Mouse (Mus musculus): Measurements from ENCODE around the gene Cntnap2. TPM values are rescaled to one million over a fixed set of nuclear protein-coding genes. Genes with fewer than 3 reads are reported as not detected.

Cntnap2 gene
- polyA plus RNA-seq, 1 experiment from 2014 or later, result 1.7 TPM

DNA sequence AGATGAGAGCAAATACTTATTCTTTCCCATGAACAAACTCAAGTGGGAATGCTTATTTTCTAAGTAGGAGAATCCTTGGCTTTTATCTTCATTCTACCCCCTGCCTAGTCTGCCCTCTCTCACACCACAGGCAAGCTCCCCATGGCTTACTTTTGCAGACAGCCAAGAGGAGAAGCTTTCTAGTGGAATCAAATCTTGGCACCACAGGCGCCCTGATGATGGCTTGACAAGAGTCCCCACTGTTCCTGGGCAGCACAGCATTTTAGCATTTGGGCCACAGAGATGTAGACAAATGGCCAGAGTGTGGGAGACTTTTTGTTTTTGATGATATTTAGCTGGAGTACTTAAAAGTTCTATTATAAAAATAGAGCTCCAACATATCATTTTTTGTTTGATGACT is 1204.0 kb downstream of the Cntnap2 start:
- Histone ChIP-seq H3K9ac (ENCODE audit: low read depth, low read length) (no peak overlapping the region), H3K4me3 (ENCODE audit: low read length) (no peak overlapping the region), H3K4me1 (ENCODE audit: control insufficient read depth, insufficient read depth, low read length) (no peaks in the 10 kb centered on the region), H3K9me3 (ENCODE audit: control insufficient read depth, low read length) (no peaks in the 10 kb centered on the region), H3K27me3 (replicated peaks; ENCODE audit: control insufficient read depth, insufficient read depth, low read length) (no peaks in the 10 kb centered on the region), H3K4me2 (ENCODE audit: low read depth, low read length) (no peak overlapping the region), H3K27ac (ENCODE audit: low read length) (no peak overlapping the region), H3K36me3 (ENCODE audit: control insufficient read depth, insufficient read depth, low read length) (no peaks in the 10 kb centered on the region)
- WGBS, result 39% methylated on average over 1 of the region's 1 CpGs
- ATAC-seq, result no peak

DNA sequence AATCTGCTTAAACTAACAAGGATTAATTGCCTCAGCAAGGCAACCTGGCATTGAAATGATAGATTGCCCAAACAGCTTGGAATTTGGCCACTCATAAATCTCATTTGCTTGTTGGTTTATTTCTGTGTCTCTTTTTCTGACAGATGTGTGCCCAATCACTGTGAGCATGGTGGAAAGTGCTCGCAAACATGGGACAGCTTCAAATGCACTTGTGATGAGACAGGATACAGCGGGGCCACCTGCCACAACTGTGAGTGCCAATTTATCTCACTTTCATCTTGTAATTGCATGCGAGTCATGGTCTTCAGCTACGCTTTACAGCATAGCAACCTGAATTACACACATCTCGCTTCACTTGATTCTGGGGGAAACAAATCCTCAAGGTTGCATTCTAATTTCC is 1287.8 kb downstream of the Cntnap2 start:
- Histone ChIP-seq H3K27ac (ENCODE audit: low read length) (no peak overlapping the region), H3K9ac (ENCODE audit: low read depth, low read length) (no peak overlapping the region), H3K36me3 (ENCODE audit: control insufficient read depth, insufficient read depth, low read length) (no peaks in the 10 kb centered on the region), H3K9me3 (ENCODE audit: control insufficient read depth, low read length) (no peaks in the 10 kb centered on the region), H3K4me2 (ENCODE audit: low read depth, low read length) (no peak overlapping the region), H3K4me3 (ENCODE audit: low read length) (no peak overlapping the region), H3K4me1 (ENCODE audit: control insufficient read depth, insufficient read depth, low read length) (no peaks in the 10 kb centered on the region), H3K27me3 (replicated peaks; ENCODE audit: control insufficient read depth, insufficient read depth, low read length) (no peaks in the 10 kb centered on the region)
- ATAC-seq, result no peak
- 63% methylated on average over 5 of the region's 5 CpGs for WGBS

DNA sequence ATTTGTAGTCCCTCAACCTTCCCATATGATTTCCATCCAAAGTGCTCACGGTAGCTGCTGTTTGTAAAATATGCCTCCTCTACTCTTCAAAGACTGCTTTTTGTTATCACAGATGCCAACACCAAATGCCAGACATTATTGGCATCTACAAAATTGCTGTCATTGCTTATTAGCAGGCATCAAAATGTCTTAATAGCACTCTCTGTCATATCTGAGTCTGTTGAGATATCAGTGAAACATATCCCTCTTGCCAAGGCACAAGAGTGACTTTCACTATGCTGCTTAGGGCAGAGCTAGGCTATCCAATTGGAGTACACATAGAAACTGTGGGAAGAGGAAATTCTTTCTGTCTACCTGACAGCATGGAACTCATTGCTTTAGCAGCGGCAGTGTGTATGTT is 1301.9 kb downstream of the Cntnap2 start:
- H3K4me1 ChIP-seq (ENCODE audit: control insufficient read depth, insufficient read depth, low read length), result no peaks in the 10 kb centered on the region
- H3K4me3 ChIP-seq (ENCODE audit: low read length), result no peak overlapping the region
- no peak overlapping the region for H3K27ac ChIP-seq (ENCODE audit: low read length)
- 79% methylated on average over 2 of the region's 2 CpGs for WGBS
- H3K9me3 ChIP-seq (ENCODE audit: control insufficient read depth, low read length), result no peaks in the 10 kb centered on the region
- no peak for ATAC-seq
- no peaks in the 10 kb centered on the region for H3K36me3 ChIP-seq (ENCODE audit: control insufficient read depth, insufficient read depth, low read length)
- H3K27me3 ChIP-seq (replicated peaks; ENCODE audit: control insufficient read depth, insufficient read depth, low read length), result no peaks in the 10 kb centered on the region
- no peak overlapping the region for H3K9ac ChIP-seq (ENCODE audit: low read depth, low read length)
- no peak overlapping the region for H3K4me2 ChIP-seq (ENCODE audit: low read depth, low read length)

DNA sequence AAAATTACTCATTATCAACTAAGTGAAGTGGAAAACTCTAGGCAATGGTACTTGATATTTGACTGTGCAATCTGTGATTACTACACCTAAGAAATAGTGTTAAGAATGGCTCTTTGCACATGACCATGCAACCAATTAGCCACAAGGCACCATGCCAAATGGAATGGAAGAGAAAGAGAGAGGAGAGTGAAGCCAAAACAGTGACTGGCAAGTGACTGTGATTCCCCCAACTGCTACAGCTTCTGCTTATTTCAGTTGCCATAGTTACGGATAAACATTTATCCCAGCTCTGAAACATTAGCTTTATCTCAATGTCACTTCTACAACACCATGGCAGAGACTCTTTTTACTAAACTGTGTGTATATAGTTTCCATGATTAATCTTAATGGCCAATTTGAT is 1303.0 kb downstream of the Cntnap2 start:
- WGBS, result 74% methylated on average over 1 of the region's 1 CpGs
- H3K36me3 ChIP-seq (ENCODE audit: control insufficient read depth, insufficient read depth, low read length), result no peaks in the 10 kb centered on the region
- ATAC-seq, result no peak
- no peak overlapping the region for H3K4me2 ChIP-seq (ENCODE audit: low read depth, low read length)
- no peaks in the 10 kb centered on the region for H3K9me3 ChIP-seq (ENCODE audit: control insufficient read depth, low read length)
- no peak overlapping the region for H3K27ac ChIP-seq (ENCODE audit: low read length)
- H3K4me3 ChIP-seq (ENCODE audit: low read length), result no peak overlapping the region
- H3K4me1 ChIP-seq (ENCODE audit: control insufficient read depth, insufficient read depth, low read length), result no peaks in the 10 kb centered on the region
- H3K27me3 ChIP-seq (replicated peaks; ENCODE audit: control insufficient read depth, insufficient read depth, low read length), result no peaks in the 10 kb centered on the region
- no peak overlapping the region for H3K9ac ChIP-seq (ENCODE audit: low read depth, low read length)

DNA sequence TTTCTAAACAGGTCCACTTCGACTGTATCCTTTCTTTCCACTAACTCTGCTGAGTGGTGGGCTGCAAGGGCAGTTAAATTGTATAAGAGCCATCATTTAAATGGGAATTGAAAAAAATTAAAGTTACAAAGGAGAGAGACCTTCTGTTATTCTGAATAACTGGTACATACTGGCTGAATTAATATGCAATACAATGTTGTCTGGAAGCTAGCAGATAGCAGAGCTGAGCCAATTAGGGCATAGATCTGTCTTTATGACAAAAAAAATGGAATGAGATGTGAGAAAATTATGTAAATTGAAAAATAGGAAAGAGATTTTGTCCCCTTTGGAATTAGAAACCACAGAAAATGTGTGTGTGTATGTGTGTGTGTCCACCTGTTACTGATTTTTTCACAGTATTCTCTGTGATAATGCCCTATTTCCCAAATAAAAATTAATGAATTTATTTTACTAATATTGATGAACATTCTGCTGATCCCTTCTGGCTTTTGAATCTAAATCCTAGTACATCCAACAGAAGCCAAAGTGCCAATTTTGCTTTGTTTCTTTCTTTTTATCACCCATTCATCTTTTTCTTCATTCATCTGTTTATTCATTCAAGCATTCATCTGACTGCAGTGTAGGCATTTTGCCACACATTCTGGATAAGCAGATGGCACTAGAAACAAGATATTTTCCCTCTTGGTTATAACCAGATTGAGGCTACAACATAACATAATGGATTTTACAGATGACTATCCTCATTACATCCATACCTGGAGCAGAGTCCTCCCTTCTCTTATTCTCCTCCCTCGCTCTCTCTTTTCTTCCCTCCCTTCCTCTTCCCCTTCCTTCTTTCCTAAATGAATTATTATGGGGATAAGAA is 1339.8 kb downstream of the Cntnap2 start:
- Histone ChIP-seq H3K4me3 (ENCODE audit: low read length) (no peak overlapping the region), H3K27me3 (replicated peaks; ENCODE audit: control insufficient read depth, insufficient read depth, low read length) (no peaks in the 10 kb centered on the region), H3K36me3 (ENCODE audit: control insufficient read depth, insufficient read depth, low read length) (no peaks in the 10 kb centered on the region), H3K27ac (ENCODE audit: low read length) (no peak overlapping the region), H3K9ac (ENCODE audit: low read depth, low read length) (no peak overlapping the region), H3K9me3 (ENCODE audit: control insufficient read depth, low read length) (no peaks in the 10 kb centered on the region), H3K4me1 (ENCODE audit: control insufficient read depth, insufficient read depth, low read length) (no peaks in the 10 kb centered on the region), H3K4me2 (ENCODE audit: low read depth, low read length) (no peak overlapping the region)
- 75% methylated on average over 2 of the region's 2 CpGs for WGBS
- ATAC-seq, result no peak

DNA sequence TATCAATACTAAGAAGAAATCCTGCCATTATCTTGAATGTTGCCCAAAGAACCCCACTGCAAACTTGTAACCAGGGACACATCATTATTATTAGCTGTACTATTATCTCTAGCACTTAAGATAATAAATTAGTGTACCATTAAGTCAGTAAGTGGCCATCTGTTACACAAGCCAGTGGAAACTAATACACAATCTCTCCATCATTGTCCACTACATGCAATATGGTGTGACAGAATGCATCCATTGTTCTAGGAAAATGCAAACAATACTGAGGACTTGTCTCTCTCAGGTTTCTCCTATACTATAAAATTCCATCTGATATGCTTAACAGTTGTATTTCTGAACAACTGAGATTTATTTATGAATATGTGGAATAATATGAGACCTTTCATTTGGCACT is 1355.0 kb downstream of the Cntnap2 start:
- H3K4me3 ChIP-seq (ENCODE audit: low read length), result no peak overlapping the region
- H3K9ac ChIP-seq (ENCODE audit: low read depth, low read length), result no peak overlapping the region
- H3K4me1 ChIP-seq (ENCODE audit: control insufficient read depth, insufficient read depth, low read length), result no peaks in the 10 kb centered on the region
- ATAC-seq, result no peak
- no peaks in the 10 kb centered on the region for H3K27me3 ChIP-seq (replicated peaks; ENCODE audit: control insufficient read depth, insufficient read depth, low read length)
- no peak overlapping the region for H3K4me2 ChIP-seq (ENCODE audit: low read depth, low read length)
- H3K36me3 ChIP-seq (ENCODE audit: control insufficient read depth, insufficient read depth, low read length), result no peaks in the 10 kb centered on the region
- no peaks in the 10 kb centered on the region for H3K9me3 ChIP-seq (ENCODE audit: control insufficient read depth, low read length)
- no peak overlapping the region for H3K27ac ChIP-seq (ENCODE audit: low read length)

DNA sequence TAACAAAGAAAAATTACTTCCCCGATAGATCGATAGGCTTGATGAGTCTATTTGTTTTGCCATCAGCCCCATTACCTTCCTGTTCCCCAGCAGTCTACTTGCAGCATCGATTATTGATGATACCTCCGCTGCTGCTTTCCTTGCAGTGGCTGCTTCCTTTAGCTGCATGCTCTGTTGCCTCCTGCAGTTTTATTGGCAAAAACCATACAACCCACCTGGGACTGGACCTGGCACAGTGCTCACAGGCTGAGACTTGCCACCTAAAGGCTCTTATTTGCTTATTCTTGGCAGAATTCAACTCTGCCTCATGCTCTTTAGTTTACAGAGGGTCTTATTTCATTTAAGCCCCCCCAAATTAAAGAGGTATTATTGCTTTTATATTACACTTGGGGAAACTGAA is 1355.4 kb downstream of the Cntnap2 start:
- no peaks in the 10 kb centered on the region for H3K36me3 ChIP-seq (ENCODE audit: control insufficient read depth, insufficient read depth, low read length)
- H3K9me3 ChIP-seq (ENCODE audit: control insufficient read depth, low read length), result no peaks in the 10 kb centered on the region
- ATAC-seq, result no peak
- H3K4me1 ChIP-seq (ENCODE audit: control insufficient read depth, insufficient read depth, low read length), result no peaks in the 10 kb centered on the region
- no peak overlapping the region for H3K4me2 ChIP-seq (ENCODE audit: low read depth, low read length)
- no peak overlapping the region for H3K4me3 ChIP-seq (ENCODE audit: low read length)
- no peak overlapping the region for H3K9ac ChIP-seq (ENCODE audit: low read depth, low read length)
- no peak overlapping the region for H3K27ac ChIP-seq (ENCODE audit: low read length)
- H3K27me3 ChIP-seq (replicated peaks; ENCODE audit: control insufficient read depth, insufficient read depth, low read length), result no peaks in the 10 kb centered on the region
- 74% methylated on average over 4 of the region's 4 CpGs for WGBS

DNA sequence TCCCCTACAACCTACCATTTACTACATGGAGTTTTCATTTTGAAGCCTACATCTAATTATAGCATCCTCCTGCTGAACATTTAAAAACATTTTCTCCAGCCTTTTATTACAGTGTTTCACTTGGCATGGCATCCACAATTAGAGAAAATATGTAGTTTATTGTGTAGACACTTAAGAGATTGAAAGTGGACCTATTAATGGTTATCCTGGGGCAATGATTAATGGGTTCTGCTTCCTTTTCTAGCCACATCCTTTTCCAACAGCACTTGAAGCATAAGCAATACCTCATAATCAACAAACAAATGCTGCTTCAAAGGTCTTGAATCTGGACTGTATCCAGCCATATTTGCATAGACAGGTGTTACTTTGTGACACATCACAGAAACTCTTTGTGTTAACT is 1360.7 kb downstream of the Cntnap2 start:
- Histone ChIP-seq H3K4me3 (ENCODE audit: low read length) (no peak overlapping the region), H3K4me1 (ENCODE audit: control insufficient read depth, insufficient read depth, low read length) (no peaks in the 10 kb centered on the region), H3K4me2 (ENCODE audit: low read depth, low read length) (no peak overlapping the region), H3K27ac (ENCODE audit: low read length) (no peak overlapping the region), H3K27me3 (replicated peaks; ENCODE audit: control insufficient read depth, insufficient read depth, low read length) (no peaks in the 10 kb centered on the region), H3K36me3 (ENCODE audit: control insufficient read depth, insufficient read depth, low read length) (no peaks in the 10 kb centered on the region), H3K9ac (ENCODE audit: low read depth, low read length) (no peak overlapping the region), H3K9me3 (ENCODE audit: control insufficient read depth, low read length) (no peaks in the 10 kb centered on the region)
- ATAC-seq, result no peak

DNA sequence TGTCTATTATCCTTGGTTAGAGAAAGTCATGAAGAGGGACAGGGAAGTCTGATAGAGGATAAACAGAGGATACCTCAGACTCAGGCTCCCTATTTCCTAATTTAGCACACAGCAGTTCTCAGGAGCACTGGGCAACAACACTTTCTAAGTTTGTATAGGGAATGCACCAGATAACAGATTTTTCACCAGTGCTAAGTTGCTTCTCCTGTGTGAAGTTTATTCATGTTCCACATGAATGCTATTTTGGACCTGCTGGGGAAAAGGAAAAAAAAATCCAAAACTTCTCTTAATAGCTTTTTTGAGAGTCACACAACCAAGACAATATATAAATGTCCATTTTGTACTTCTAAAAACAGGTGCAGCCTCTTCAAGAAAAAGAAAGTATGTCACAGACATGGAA is 1361.2 kb downstream of the Cntnap2 start:
- no peak for ATAC-seq
- no peaks in the 10 kb centered on the region for H3K9me3 ChIP-seq (ENCODE audit: control insufficient read depth, low read length)

DNA sequence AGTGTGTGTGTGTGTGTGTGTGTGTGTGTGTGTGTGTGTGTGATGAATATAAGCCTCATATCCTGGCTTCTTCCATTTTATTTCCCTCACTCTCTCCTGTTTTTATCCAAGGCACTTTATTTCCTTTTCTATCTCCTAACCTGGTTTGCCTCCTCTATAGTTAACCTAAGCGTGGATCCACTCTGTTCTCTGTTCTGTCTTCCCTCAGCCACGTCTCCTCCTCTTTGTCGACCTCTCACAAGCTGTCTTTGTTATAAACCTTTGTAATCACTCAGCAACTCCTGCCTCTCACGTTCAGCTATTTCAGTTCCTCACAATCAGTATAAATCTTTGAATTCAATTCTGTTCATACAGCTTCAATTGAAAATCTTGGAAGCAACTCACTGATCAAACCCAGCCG is 1369.1 kb downstream of the Cntnap2 start:
- Histone ChIP-seq H3K4me2 (ENCODE audit: low read depth, low read length) (no peak overlapping the region), H3K9me3 (ENCODE audit: control insufficient read depth, low read length) (no peaks in the 10 kb centered on the region), H3K36me3 (ENCODE audit: control insufficient read depth, insufficient read depth, low read length) (no peaks in the 10 kb centered on the region), H3K27me3 (replicated peaks; ENCODE audit: control insufficient read depth, insufficient read depth, low read length) (no peaks in the 10 kb centered on the region), H3K27ac (ENCODE audit: low read length) (no peak overlapping the region), H3K4me1 (ENCODE audit: control insufficient read depth, insufficient read depth, low read length) (no peaks in the 10 kb centered on the region), H3K4me3 (ENCODE audit: low read length) (no peak overlapping the region), H3K9ac (ENCODE audit: low read depth, low read length) (no peak overlapping the region)
- WGBS, result 61% methylated on average over 5 of the region's 5 CpGs
- ATAC-seq, result no peak

More for the DNA sequence above, 1361.2 kb downstream of the Cntnap2 start:
- Histone ChIP-seq H3K4me1 (ENCODE audit: control insufficient read depth, insufficient read depth, low read length) (no peaks in the 10 kb centered on the region), H3K27me3 (replicated peaks; ENCODE audit: control insufficient read depth, insufficient read depth, low read length) (no peaks in the 10 kb centered on the region), H3K4me2 (ENCODE audit: low read depth, low read length) (no peak overlapping the region), H3K27ac (ENCODE audit: low read length) (no peak overlapping the region), H3K4me3 (ENCODE audit: low read length) (no peak overlapping the region), H3K9ac (ENCODE audit: low read depth, low read length) (no peak overlapping the region), H3K36me3 (ENCODE audit: control insufficient read depth, insufficient read depth, low read length) (no peaks in the 10 kb centered on the region)

All from intestine, embryonic 16.5 days (tissue).